Mouse (Mus musculus) liver, embryonic 16.5 days (tissue): Measurements from ENCODE around the gene Ubxn2a. TPM values are rescaled to one million over a fixed set of nuclear protein-coding genes. Genes with fewer than 3 reads are reported as not detected.
A peak's percentile ranks its signal among the peaks of the same experiment; 100 is the strongest.
"Not testable (repeated sequence)": the region's sequence is repeated elsewhere in the genome, so short reads cannot be mapped to it uniquely, and the experiment has no call there.

ENCODE experiments used
- ATAC-seq: fragments of 200-750 bp; cut with Nextera tagmentation; 2 replicates; pipeline ENCODE4 v1.8.0; 2017; ENCODE audit warnings: low read depth, mild to moderate bottlenecking, moderate number of reproducible peaks, moderate library complexity
- H3K27ac ChIP-seq: fragments of 300-500 bp; sonication (generic); 2 replicates; pipeline ENCODE4 v1.5.1; 2014; ENCODE audit warnings: mild to moderate bottlenecking, low read length
- H3K27me3 ChIP-seq: fragments of 300-500 bp; sonication (generic); 2 replicates; pipeline ENCODE4 v1.6.1; 2014; ENCODE audit warnings: low read depth, low read length, mixed read lengths; ENCODE audit not compliant: control insufficient read depth, insufficient read depth
- H3K36me3 ChIP-seq: fragments of 300-500 bp; sonication (generic); 2 replicates; pipeline ENCODE4 v1.6.1; 2014; ENCODE audit warnings: mild to moderate bottlenecking; ENCODE audit not compliant: control insufficient read depth, insufficient read depth
- H3K4me1 ChIP-seq: fragments of 300-500 bp; sonication (generic); 2 replicates; pipeline ENCODE4 v1.6.1; 2014; ENCODE audit warnings: low read depth, low read length, mixed read lengths; ENCODE audit not compliant: control insufficient read depth
- H3K4me2 ChIP-seq: fragments of 300-500 bp; sonication (generic); 2 replicates; pipeline ENCODE4 v1.6.1; 2014; ENCODE audit warnings: low read depth, low read length, mixed read lengths
- H3K4me3 ChIP-seq: fragments of 300-500 bp; sonication (generic); 2 replicates; pipeline ENCODE4 v1.5.1; 2014; ENCODE audit warnings: low read depth, mild to moderate bottlenecking, low read length
- H3K9ac ChIP-seq: fragments of 300-500 bp; sonication (generic); 2 replicates; pipeline ENCODE4 v1.6.1; 2014; ENCODE audit warnings: low read depth, low read length
- H3K9me3 ChIP-seq: fragments of 300-500 bp; sonication (generic); replicated peaks from 2 replicates; pipeline ENCODE4 v1.6.1; 2016; ENCODE audit warnings: low read length; ENCODE audit not compliant: control insufficient read depth
- WGBS: fragments of 180-500 bp; shearing (Covaris S2); extraction: QIAGEN DNeasy Blood & Tissue Kit; methylation state at CpG from one replicate; pipeline ENCODE4 v1.1.7; 2014; ENCODE audit not compliant: insufficient replicate concordance; 5-methylcytosine and 5-hydroxymethylcytosine counted together
- polyA plus RNA-seq: library from polyadenylated mRNA; unstranded; fragments of >200 nt; fragmentation: Nextera tagmentation; extraction: Ambion mirVana; gene quantifications from 2 replicates; pipeline ENCODE4 v1.2.1, GENCODE M21; 2015

Ubxn2a gene
- polyA plus RNA-seq, 1 experiment from 2014 or later: 20.9 TPM

DNA sequence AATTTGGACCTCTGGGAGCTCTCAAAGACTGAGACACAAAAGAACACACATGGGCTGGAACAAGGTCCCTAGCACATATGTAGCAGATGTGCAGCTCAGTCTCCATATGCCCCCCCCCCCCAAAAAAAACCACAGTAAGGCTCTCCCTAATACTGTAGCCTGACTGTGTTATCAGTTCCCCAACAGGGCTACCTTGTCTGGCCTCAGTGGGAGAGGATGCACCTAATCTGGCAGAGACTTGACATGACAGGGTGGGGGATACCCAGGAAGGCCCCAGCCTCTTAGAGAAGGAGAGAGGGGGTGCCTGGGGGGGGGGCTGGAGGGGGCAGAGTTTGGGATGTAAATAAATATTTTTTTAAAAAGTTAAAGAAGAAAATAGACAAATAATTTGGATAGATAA is 18.8 kb downstream of the Ubxn2a start:
- Histone ChIP-seq H3K27me3 (no peaks in the 10 kb centered on the region), H3K9ac (no peak overlapping the region), H3K9me3 (no peaks in the 10 kb centered on the region), H3K4me1 (peaks cover 8% of the 10 kb centered on the region), H3K27ac (no peak overlapping the region), H3K4me3 (no peak overlapping the region), H3K36me3 (peaks cover 13% of the 10 kb centered on the region), H3K4me2 (no peak overlapping the region)
- peak; percentile 87 for ATAC-seq

DNA sequence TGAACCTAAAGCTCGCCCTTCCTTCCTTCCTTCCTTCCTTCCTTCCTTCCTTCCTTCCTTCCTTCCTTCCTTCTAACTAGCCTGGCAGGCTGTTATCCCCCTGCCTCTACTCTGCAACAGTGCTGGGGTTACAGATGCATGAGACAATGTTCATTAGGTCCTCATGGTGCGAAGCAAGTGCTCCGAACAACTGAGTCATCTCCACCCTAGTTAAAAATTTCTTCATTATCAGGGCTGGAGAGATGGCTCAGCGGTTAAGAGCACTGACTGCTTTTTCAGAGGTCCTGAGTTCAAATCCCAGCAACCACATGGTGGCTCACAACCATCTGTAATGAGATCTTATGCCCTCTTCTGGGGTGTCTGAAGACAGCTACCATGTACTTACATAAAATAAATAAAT is 20.9 kb downstream of the Ubxn2a start:
- WGBS: 85% methylated on average over 4 of the region's 4 CpGs
- not testable (repeated sequence) for H3K4me3 ChIP-seq, ATAC-seq, H3K27ac ChIP-seq, H3K9me3 ChIP-seq, H3K4me2 ChIP-seq, H3K27me3 ChIP-seq, H3K4me1 ChIP-seq, H3K9ac ChIP-seq
- H3K36me3 ChIP-seq: peaks cover 18% of the 10 kb centered on the region

DNA sequence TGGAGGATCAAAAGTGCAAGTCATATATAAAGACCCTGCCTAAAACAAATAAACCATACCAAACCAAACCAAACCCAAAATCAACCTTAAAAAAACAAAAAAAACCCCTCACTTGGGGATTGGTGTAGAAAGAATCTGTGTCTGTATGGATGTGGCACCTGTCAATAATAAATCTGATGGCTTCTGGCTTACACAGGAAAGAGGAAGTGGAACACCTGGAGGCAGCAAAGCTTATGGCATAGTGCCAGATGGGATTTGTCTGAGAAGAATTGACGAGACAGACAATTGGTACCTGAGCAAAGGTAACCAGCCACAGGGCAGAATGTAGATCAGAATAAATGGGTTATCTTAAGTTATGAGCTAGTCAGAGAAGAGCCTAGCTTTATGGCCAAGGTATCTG is 22.4 kb downstream of the Ubxn2a start:
- Histone ChIP-seq H3K4me3 (no peak overlapping the region), H3K27me3 (no peaks in the 10 kb centered on the region), H3K4me2 (no peak overlapping the region), H3K36me3 (peaks cover 18% of the 10 kb centered on the region), H3K27ac (no peak overlapping the region), H3K4me1 (peaks cover 8% of the 10 kb centered on the region), H3K9ac (no peak overlapping the region), H3K9me3 (no peaks in the 10 kb centered on the region)
- ATAC-seq: no peak
- 92% methylated on average over 1 of the region's 1 CpGs for WGBS

DNA sequence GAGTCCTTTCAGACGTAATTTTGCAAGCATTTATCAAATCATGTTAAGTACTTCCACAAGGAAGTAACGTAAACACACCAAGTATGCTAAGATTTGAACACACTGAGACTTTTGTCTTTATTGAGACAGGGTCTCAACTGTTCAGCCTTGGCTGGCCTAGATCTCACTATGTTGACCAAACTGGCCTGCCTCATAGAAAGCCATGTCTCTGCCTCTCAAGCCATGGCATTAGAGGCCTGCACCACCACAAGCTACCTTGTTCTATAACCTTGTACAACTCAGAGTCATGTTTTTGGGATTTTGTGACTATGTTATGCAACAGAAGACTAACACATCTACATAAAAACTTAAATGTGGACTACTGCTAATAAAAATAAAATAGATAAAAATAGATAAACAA is 25.4 kb downstream of the Ubxn2a start:
- Histone ChIP-seq H3K9ac (no peak overlapping the region), H3K4me1 (no peaks in the 10 kb centered on the region), H3K9me3 (no peaks in the 10 kb centered on the region), H3K27ac (no peak overlapping the region), H3K36me3 (peaks cover 26% of the 10 kb centered on the region), H3K4me3 (no peak overlapping the region), H3K27me3 (no peaks in the 10 kb centered on the region), H3K4me2 (no peak overlapping the region)
- WGBS: 78% methylated on average over 2 of the region's 2 CpGs
- no peak for ATAC-seq

DNA sequence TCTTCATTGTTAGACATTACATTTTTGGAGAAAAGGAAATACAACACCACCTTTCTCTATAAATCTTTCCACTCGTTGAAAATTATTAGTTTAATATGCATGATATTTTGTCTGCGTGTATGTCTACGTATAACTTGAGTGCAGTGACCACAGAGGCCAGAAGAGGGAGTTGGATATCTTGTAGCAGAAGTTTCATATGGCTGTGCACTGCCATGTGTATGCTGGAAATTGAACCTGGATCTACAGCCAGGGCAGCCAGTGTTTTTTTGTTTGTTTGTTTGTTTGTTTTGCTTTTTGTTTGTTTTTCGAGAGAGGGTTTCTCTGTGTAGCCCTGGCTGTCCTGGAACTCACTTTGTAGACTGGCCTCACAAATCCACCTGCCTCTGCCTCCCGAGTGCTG is 28.5 kb downstream of the Ubxn2a start:
- no peaks in the 10 kb centered on the region for H3K9me3 ChIP-seq
- WGBS: 88% methylated on average over 5 of the region's 5 CpGs
- H3K27me3 ChIP-seq: no peaks in the 10 kb centered on the region
- H3K4me1 ChIP-seq: peaks cover 18% of the 10 kb centered on the region
- no peak for ATAC-seq
- peaks cover 22% of the 10 kb centered on the region for H3K36me3 ChIP-seq
- no peak overlapping the region for H3K9ac ChIP-seq
- no peak overlapping the region for H3K27ac ChIP-seq
- no peak overlapping the region for H3K4me3 ChIP-seq
- no peak overlapping the region for H3K4me2 ChIP-seq

DNA sequence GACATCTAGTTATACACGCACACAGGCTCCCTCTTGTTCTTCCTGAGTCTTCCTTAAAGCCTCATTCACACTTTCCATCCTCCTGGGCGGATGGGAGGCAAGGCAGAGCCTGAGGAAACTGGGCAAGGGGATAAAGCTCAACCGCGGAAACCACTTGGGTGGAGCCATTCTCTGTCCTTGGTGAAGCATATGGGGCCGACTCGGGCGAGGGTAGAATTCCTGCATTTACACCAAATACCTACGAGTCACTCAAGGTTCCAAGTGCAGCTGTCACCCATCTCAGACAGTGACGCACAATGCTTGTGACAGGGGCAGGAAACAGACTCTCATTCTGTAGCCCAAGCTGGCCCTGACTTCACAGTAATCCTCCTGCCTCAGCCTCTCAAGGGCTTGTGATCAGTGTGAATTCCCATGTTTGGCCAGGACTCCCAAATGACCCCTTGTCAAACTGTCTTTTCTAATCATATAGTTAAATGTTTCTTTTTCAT is 29.2 kb downstream of the Ubxn2a start:
- Histone ChIP-seq H3K27ac (no peak overlapping the region), H3K27me3 (no peaks in the 10 kb centered on the region), H3K9me3 (no peaks in the 10 kb centered on the region), H3K4me1 (peaks cover 20% of the 10 kb centered on the region), H3K4me3 (no peak overlapping the region), H3K9ac (no peak overlapping the region), H3K36me3 (peaks cover 21% of the 10 kb centered on the region), H3K4me2 (no peak overlapping the region)
- 40% methylated on average over 9 of the region's 9 CpGs for WGBS
- no peak for ATAC-seq

DNA sequence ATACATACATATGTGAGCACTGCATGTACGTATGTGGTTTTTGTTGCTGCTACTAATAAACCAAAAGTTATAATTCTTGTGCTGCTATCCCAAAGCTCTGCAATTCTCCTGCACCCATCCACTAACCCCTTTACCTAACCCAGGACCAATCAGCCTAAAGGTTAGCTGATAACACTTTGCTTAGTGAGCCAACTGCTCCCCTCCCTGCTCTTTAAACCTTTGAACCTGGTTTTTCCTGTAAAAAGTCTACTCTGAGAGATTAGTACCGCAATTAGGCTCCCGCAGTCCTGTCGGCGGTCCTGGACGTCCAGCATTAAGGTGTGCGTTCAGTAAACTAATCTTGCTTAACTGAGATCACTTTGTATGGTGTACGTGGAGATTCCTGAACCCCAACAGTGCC is 31.9 kb downstream of the Ubxn2a start:
- Histone ChIP-seq H3K4me1 (peaks cover 32% of the 10 kb centered on the region), H3K27me3 (no peaks in the 10 kb centered on the region), H3K9me3 (no peaks in the 10 kb centered on the region), H3K4me2 (no peak overlapping the region; the same call in 1 of the 2 replicates), H3K9ac (no peak overlapping the region), H3K36me3 (peaks cover 7% of the 10 kb centered on the region; the same call in 1 of the 2 replicates), H3K27ac (no peak overlapping the region), H3K4me3 (no peak overlapping the region)
- no peak for ATAC-seq
- WGBS: 66% methylated on average over 8 of the region's 8 CpGs

DNA sequence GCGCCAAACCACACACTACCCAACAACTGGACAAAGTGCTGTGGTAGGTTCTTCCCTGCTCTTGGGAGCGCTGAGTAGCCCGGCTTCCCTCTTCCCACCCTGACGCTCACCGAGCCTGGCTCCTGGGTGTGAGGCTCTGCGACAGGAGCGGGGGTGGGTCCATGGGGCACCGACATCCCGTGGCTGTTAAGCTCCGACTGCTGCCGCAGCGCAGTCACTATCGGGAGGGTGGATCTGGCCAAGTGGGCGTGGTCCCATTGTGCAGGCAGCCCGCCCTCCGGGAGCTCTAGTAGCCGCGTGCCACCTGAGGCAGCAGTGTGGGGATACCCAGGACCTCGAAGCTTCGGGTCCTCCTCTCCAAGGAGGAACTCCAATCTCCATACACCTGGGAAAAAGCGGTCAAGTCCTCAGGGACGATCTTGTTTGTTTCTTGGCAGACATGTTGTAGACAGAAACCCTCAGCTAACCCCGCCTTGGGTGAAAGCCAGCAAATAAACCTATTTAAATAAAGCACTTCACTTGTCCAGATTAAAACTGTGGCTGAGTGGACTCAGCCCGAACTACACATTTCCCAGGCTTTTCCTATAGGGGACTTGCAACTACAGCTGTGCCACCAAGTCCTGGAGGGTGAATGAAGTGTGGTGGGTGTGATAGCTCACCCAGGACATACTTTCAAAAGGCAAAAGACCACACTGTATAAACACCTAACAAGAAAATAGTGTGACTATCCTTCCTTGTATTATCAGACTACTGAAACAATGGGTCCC is 33.2 kb downstream of the Ubxn2a start, which contains the start of gene Mfsd2b:
Gene Mfsd2b (minus strand): TSS at position 199 of the 767 bp plus-strand sequence.
- Histone ChIP-seq H3K27ac (peak within 1 kb of the TSS; percentile 99), H3K9me3 (no peaks in the 10 kb centered on the region), H3K4me1 (peaks cover 32% of the 10 kb centered on the region), H3K4me3 (peak within 1 kb of the TSS; percentile 85), H3K9ac (peak within 1 kb of the TSS; percentile 91), H3K4me2 (peak within 1 kb of the TSS; percentile 85), H3K36me3 (peaks cover 5% of the 10 kb centered on the region; the same call in 1 of the 2 replicates), H3K27me3 (no peaks in the 10 kb centered on the region)
- peak; percentile 86 for ATAC-seq
- WGBS: 2% methylated on average over 24 of the region's 24 CpGs

DNA sequence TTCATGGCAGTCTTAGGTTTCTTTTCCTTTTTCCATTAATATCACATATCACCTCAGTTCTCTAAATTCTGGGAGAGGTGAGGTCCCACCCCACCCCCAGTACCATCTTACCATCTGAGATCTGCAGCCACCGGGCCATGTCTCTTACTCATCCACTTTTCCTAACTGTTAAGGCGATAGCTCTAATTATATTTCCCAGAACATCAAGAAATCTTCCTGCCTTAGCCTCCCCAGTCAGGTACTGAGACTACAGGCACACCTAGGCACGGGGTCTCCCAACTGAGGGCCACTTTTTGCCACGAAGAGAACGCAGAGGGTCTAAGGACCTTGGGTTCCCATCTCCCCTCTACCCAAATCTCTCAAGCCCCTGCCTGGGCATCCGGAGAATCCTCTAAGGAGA is 34.0 kb downstream of the Ubxn2a start:
- ATAC-seq: peak; percentile 10; the same call in 1 of the 2 replicates
- H3K9me3 ChIP-seq: no peaks in the 10 kb centered on the region
- H3K4me3 ChIP-seq: peak overlapping the region; percentile 85
- H3K4me2 ChIP-seq: peak overlapping the region; percentile 85
- WGBS: 17% methylated on average over 6 of the region's 6 CpGs
- no peaks in the 10 kb centered on the region for H3K27me3 ChIP-seq
- H3K27ac ChIP-seq: peak overlapping the region; percentile 99
- H3K4me1 ChIP-seq: peaks cover 32% of the 10 kb centered on the region
- H3K36me3 ChIP-seq: peaks cover 7% of the 10 kb centered on the region
- peak overlapping the region; percentile 91 for H3K9ac ChIP-seq
